Mouse (Mus musculus) small intestine, adult 2 months (tissue): ENCODE measurements around the gene Kcnh4. TPM values are rescaled to one million over a fixed set of nuclear protein-coding genes. Genes with fewer than 3 reads are reported as not detected.

Experiments used
- H3K27ac ChIP-seq: fragments of 200-500 bp; 2 replicates; pipeline ENCODE4 v1.5.1; 2012; ENCODE audit warnings: low read depth, low read length, control low read depth, inconsistent platforms; ENCODE audit not compliant: insufficient read depth
- H3K27me3 ChIP-seq: fragments of 200-500 bp; 2 replicates; pipeline ENCODE4 v1.6.1; 2012; ENCODE audit warnings: mild to moderate bottlenecking, moderate library complexity, low read length, inconsistent platforms; ENCODE audit not compliant: control insufficient read depth, insufficient read depth
- H3K36me3 ChIP-seq: fragments of 200-500 bp; 2 replicates; pipeline ENCODE4 v1.6.1; 2012; ENCODE audit warnings: mild to moderate bottlenecking, low read length, control low read depth, inconsistent platforms; ENCODE audit not compliant: control insufficient read depth, insufficient read depth
- H3K4me1 ChIP-seq: fragments of 200-500 bp; 2 replicates; pipeline ENCODE4 v1.6.1; 2012; ENCODE audit warnings: low read length, inconsistent platforms, mixed read lengths; ENCODE audit not compliant: control insufficient read depth, insufficient read depth, insufficient read length
- H3K4me3 ChIP-seq: fragments of 200-500 bp; 2 replicates; pipeline ENCODE4 v1.5.1; 2012; ENCODE audit warnings: low read depth, mild to moderate bottlenecking, control low read depth, inconsistent platforms, low read length, moderate library complexity
- CTCF ChIP-seq: fragments of 200-500 bp; IDR thresholded peaks from 2 replicates; pipeline ENCODE4 v1.5.1; 2012; ENCODE audit warnings: low read depth, mild to moderate bottlenecking, control low read depth, inconsistent platforms, low read length, moderate library complexity, mixed read lengths; ENCODE audit not compliant: insufficient replicate concordance, insufficient read length; ENCODE audit errors: extremely low read depth
- POLR2A ChIP-seq: fragments of 200-500 bp; IDR thresholded peaks from 2 replicates; pipeline ENCODE4 v1.6.1; 2012; ENCODE audit warnings: low read depth, mild to moderate bottlenecking, control low read depth, inconsistent platforms, low read length, moderate library complexity
- WGBS: fragments of 180-500 bp; shearing (Covaris S2); methylation state at CpG from one replicate; pipeline ENCODE4 v1.1.7; 2018; 5-methylcytosine and 5-hydroxymethylcytosine counted together
- polyA plus RNA-seq: library from polyadenylated mRNA; depleted of rRNA; stranded (reverse); fragments of >200 nt; gene quantifications from 2 replicates; pipeline ENCODE4 v1.2.3, GENCODE M21; 2012

The Kcnh4 gene
- polyA plus RNA-seq, 1 experiment = 0.04 TPM

GRCm38 (mm10) chr11:100754021-100754692 is 5.6 kb downstream of the Kcnh4 start:
- 74% methylated on average over 12 of the region's 12 CpGs for WGBS
- H3K4me1 ChIP-seq = peaks cover 3% of the 10 kb centered on the region
- H3K36me3 ChIP-seq = no peaks in the 10 kb centered on the region
- H3K4me3 ChIP-seq = no peak overlapping the region
- TF ChIP-seq POLR2A = no peak
- no peak for TF ChIP-seq CTCF
- H3K27ac ChIP-seq = no peak overlapping the region
- H3K27me3 ChIP-seq = peaks cover 3% of the 10 kb centered on the region

GRCm38 (mm10) chr11:100752294-100752693 is 7.4 kb downstream of the Kcnh4 start:
- H3K36me3 ChIP-seq = no peaks in the 10 kb centered on the region
- H3K27ac ChIP-seq = no peak overlapping the region
- H3K4me3 ChIP-seq = no peak overlapping the region
- 27% methylated on average over 10 of the region's 10 CpGs for WGBS
- peaks cover 2% of the 10 kb centered on the region; the same call in 1 of the 2 replicates for H3K4me1 ChIP-seq
- no peaks in the 10 kb centered on the region for H3K27me3 ChIP-seq
- TF ChIP-seq POLR2A (no peak), CTCF (no peak)

- Histone ChIP-seq H3K27me3 (no peaks in the 10 kb centered on the region), H3K4me1 (peaks cover 2% of the 10 kb centered on the region; the same call in 1 of the 2 replicates), H3K36me3 (no peaks in the 10 kb centered on the region), H3K4me3 (no peak overlapping the region), H3K27ac (no peak overlapping the region)
- WGBS = 85% methylated on average over 16 of the region's 16 CpGs
- TF ChIP-seq POLR2A (no peak), CTCF (no peak)
These were observed 9.6 kb downstream of the Kcnh4 start for GRCm38 (mm10) chr11:100750127-100750526.

- peaks cover 2% of the 10 kb centered on the region; the same call in 1 of the 2 replicates for H3K4me1 ChIP-seq
- H3K4me3 ChIP-seq = no peak overlapping the region
- no peaks in the 10 kb centered on the region for H3K36me3 ChIP-seq
- WGBS = 31% methylated on average over 25 of the region's 25 CpGs
- H3K27ac ChIP-seq = no peak overlapping the region
- TF ChIP-seq CTCF (no peak), POLR2A (no peak)
- H3K27me3 ChIP-seq = no peaks in the 10 kb centered on the region
These were observed 10.3 kb downstream of the Kcnh4 start for GRCm38 (mm10) chr11:100749469-100749868.

GRCm38 (mm10) chr11:100748620-100749019 is 11.1 kb downstream of the Kcnh4 start:
- Histone ChIP-seq H3K4me3 (no peak overlapping the region), H3K27me3 (no peaks in the 10 kb centered on the region), H3K4me1 (peaks cover 2% of the 10 kb centered on the region; the same call in 1 of the 2 replicates), H3K36me3 (no peaks in the 10 kb centered on the region), H3K27ac (no peak overlapping the region)
- 32% methylated on average over 4 of the region's 4 CpGs for WGBS
- TF ChIP-seq CTCF (no peak), POLR2A (no peak)

- no peaks in the 10 kb centered on the region for H3K36me3 ChIP-seq
- WGBS = 56% methylated on average over 5 of the region's 5 CpGs
- H3K4me3 ChIP-seq = no peak overlapping the region
- no peak overlapping the region for H3K27ac ChIP-seq
- H3K4me1 ChIP-seq = peaks cover 2% of the 10 kb centered on the region; the same call in 1 of the 2 replicates
- TF ChIP-seq CTCF (no peak), POLR2A (no peak)
- no peaks in the 10 kb centered on the region for H3K27me3 ChIP-seq
These were observed 12.6 kb downstream of the Kcnh4 start for GRCm38 (mm10) chr11:100747114-100747513.

- TF ChIP-seq POLR2A (no peak), CTCF (no peak)
- H3K27ac ChIP-seq = no peak overlapping the region
- H3K27me3 ChIP-seq = no peaks in the 10 kb centered on the region
- H3K36me3 ChIP-seq = no peaks in the 10 kb centered on the region
- WGBS = 83% methylated on average over 10 of the region's 10 CpGs
- H3K4me3 ChIP-seq = no peak overlapping the region
- peaks cover 2% of the 10 kb centered on the region; the same call in 1 of the 2 replicates for H3K4me1 ChIP-seq
These were observed 13.2 kb downstream of the Kcnh4 start for GRCm38 (mm10) chr11:100746546-100746945.
